Mouse (Mus musculus): ENCODE data around the gene Wdr86. TPM values are rescaled to one million over a fixed set of nuclear protein-coding genes. Genes with fewer than 3 reads are reported as not detected.

Gene Wdr86
- polyA plus RNA-seq, 1 experiment from 2014 or later: 10.3 TPM

DNA sequence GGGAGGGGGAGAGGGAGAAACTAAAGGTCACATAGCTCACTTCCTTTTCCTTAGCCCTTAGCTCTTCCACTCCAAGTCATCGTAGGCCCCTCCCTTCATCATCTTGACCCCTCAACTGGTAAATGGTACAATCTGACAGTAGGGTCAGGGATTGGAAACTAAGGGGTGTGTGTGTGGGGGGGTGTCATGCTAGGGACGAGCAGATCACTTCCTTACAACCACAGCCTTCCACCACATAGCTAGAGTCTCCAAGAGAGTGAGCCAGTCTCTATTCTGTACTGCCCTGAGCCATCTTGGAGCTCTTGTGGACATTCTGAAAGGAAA, 21.6 kb upstream of the Wdr86 start:
- 3% methylated on average over 2 of the region's 2 CpGs for WGBS
- Histone ChIP-seq H3K27ac (ENCODE audit: low read depth, low read length) (no peak overlapping the region), H3K9ac (ENCODE audit: low read length) (peak overlapping the region; percentile 83; the same call in 1 of the 2 replicates), H3K4me2 (peak overlapping the region; percentile 98), H3K27me3 (ENCODE audit: control insufficient read depth, insufficient read depth, low read length) (no peaks in the 10 kb centered on the region), H3K4me3 (ENCODE audit: low read depth, low read length) (peak overlapping the region; percentile 62), H3K4me1 (ENCODE audit: control insufficient read depth, insufficient read depth, low read length) (peaks cover 11% of the 10 kb centered on the region), H3K36me3 (ENCODE audit: control insufficient read depth, insufficient read depth, low read length) (no peaks in the 10 kb centered on the region), H3K9me3 (ENCODE audit: control insufficient read depth, low read length) (no peaks in the 10 kb centered on the region)
- DNase-seq (ENCODE audit: low spot score, missing footprints): no peak
- ATAC-seq (ENCODE audit: low FRiP score): no peak

- ATAC-seq (ENCODE audit: low FRiP score): peak; percentile 61
- peak; percentile 93 for DNase-seq (ENCODE audit: low spot score, missing footprints)
- 3% methylated on average over 25 of the region's 25 CpGs for WGBS
- peak overlapping the region; percentile 62 for H3K4me3 ChIP-seq (ENCODE audit: low read depth, low read length)
- H3K9ac ChIP-seq (ENCODE audit: low read length): peak overlapping the region; percentile 83
- H3K36me3 ChIP-seq (ENCODE audit: control insufficient read depth, insufficient read depth, low read length): no peaks in the 10 kb centered on the region
- H3K27me3 ChIP-seq (ENCODE audit: control insufficient read depth, insufficient read depth, low read length): no peaks in the 10 kb centered on the region
- no peaks in the 10 kb centered on the region for H3K9me3 ChIP-seq (ENCODE audit: control insufficient read depth, low read length)
- H3K4me2 ChIP-seq: peak overlapping the region; percentile 98
- H3K4me1 ChIP-seq (ENCODE audit: control insufficient read depth, insufficient read depth, low read length): peaks cover 11% of the 10 kb centered on the region
- H3K27ac ChIP-seq (ENCODE audit: low read depth, low read length): no peak overlapping the region; the same call in 1 of the 2 replicates
Observed at GRCm38 (mm10) chr5:24751305-24752174, 21.0 kb upstream of the Wdr86 start.

GRCm38 (mm10) chr5:24750321-24751304, 20.1 kb upstream of the Wdr86 start:
- ATAC-seq (ENCODE audit: low FRiP score) (peak; percentile 81), DNase-seq (ENCODE audit: low spot score, missing footprints) (peak; percentile 100)
- Histone ChIP-seq H3K9ac (ENCODE audit: low read length) (peak overlapping the region; percentile 83), H3K9me3 (ENCODE audit: control insufficient read depth, low read length) (no peaks in the 10 kb centered on the region), H3K27ac (ENCODE audit: low read depth, low read length) (peak overlapping the region; percentile 14; the same call in 1 of the 2 replicates), H3K4me2 (peak overlapping the region; percentile 98), H3K27me3 (ENCODE audit: control insufficient read depth, insufficient read depth, low read length) (no peaks in the 10 kb centered on the region), H3K4me3 (ENCODE audit: low read depth, low read length) (peak overlapping the region; percentile 62), H3K36me3 (ENCODE audit: control insufficient read depth, insufficient read depth, low read length) (no peaks in the 10 kb centered on the region), H3K4me1 (ENCODE audit: control insufficient read depth, insufficient read depth, low read length) (peaks cover 11% of the 10 kb centered on the region)
- WGBS: under 1% methylated on average over 51 of the region's 59 CpGs

DNA sequence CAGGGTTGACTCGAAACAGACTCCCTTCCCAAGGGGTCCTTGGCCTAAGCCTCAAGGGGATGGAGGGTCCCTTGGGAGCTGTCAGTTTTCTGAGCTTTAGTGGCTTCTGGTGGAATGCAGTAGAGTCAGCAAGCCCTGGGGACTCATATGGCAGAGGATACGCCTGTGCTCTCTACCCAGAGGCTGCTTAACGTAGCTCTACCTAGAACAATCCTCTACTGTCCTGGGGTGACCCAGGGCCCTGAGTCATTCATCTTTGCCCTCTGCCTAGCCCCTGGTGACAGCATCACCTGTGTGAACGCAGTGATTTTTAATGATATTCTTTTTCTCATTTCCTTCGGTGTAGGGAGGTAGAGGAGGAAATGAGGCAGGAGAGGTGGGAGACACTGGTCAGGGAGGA, 19.2 kb upstream of the Wdr86 start:
- WGBS: 67% methylated on average over 5 of the region's 5 CpGs
- Histone ChIP-seq H3K27ac (ENCODE audit: low read depth, low read length) (no peak overlapping the region), H3K9ac (ENCODE audit: low read length) (no peak overlapping the region)

DNA sequence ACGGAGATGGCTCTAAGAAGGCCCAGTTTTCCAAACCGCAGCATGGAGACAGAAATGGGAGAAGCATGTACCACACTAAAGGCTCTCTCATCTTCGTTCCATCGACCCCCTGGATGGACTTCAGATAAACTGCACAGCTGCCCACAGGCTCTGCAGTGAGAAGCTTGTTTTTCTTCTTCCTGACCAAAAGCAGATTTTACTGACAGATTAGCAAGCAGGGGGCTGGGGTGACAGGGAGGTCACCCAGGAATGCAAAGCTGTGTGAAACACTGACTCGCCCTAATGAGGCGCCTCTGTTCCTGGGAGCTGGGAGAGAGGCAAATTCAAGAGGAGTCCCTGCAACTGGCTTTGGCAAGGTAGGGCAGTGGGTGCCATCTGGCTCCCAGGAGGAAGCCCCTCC, 17.0 kb upstream of the Wdr86 start:
- H3K4me1 ChIP-seq (ENCODE audit: control insufficient read depth, insufficient read depth, low read length): peaks cover 11% of the 10 kb centered on the region
- no peaks in the 10 kb centered on the region for H3K9me3 ChIP-seq (ENCODE audit: control insufficient read depth, low read length)
- no peak overlapping the region for H3K9ac ChIP-seq (ENCODE audit: low read length)
- H3K27me3 ChIP-seq (ENCODE audit: control insufficient read depth, insufficient read depth, low read length): no peaks in the 10 kb centered on the region
- no peak overlapping the region for H3K4me2 ChIP-seq
- ATAC-seq (ENCODE audit: low FRiP score) (no peak), DNase-seq (ENCODE audit: low spot score, missing footprints) (peak; percentile 73)
- no peaks in the 10 kb centered on the region for H3K36me3 ChIP-seq (ENCODE audit: control insufficient read depth, insufficient read depth, low read length)
- 14% methylated on average over 6 of the region's 6 CpGs for WGBS
- no peak overlapping the region for H3K4me3 ChIP-seq (ENCODE audit: low read depth, low read length)
- H3K27ac ChIP-seq (ENCODE audit: low read depth, low read length): no peak overlapping the region

More for the DNA sequence above, 19.2 kb upstream of the Wdr86 start:
- Histone ChIP-seq H3K4me1 (ENCODE audit: control insufficient read depth, insufficient read depth, low read length) (peaks cover 11% of the 10 kb centered on the region), H3K27me3 (ENCODE audit: control insufficient read depth, insufficient read depth, low read length) (no peaks in the 10 kb centered on the region), H3K9me3 (ENCODE audit: control insufficient read depth, low read length) (no peaks in the 10 kb centered on the region), H3K4me2 (peak overlapping the region; percentile 98; the same call in 1 of the 2 replicates), H3K4me3 (ENCODE audit: low read depth, low read length) (no peak overlapping the region), H3K36me3 (ENCODE audit: control insufficient read depth, insufficient read depth, low read length) (no peaks in the 10 kb centered on the region)
- ATAC-seq (ENCODE audit: low FRiP score): no peak
- DNase-seq (ENCODE audit: low spot score, missing footprints): no peak

GRCm38 (mm10) chr5:24743956-24744355, 13.4 kb upstream of the Wdr86 start:
- 95% methylated on average over 10 of the region's 10 CpGs for WGBS
- Histone ChIP-seq H3K9ac (ENCODE audit: low read length) (no peak overlapping the region), H3K27me3 (ENCODE audit: control insufficient read depth, insufficient read depth, low read length) (no peaks in the 10 kb centered on the region), H3K9me3 (ENCODE audit: control insufficient read depth, low read length) (no peaks in the 10 kb centered on the region), H3K4me3 (ENCODE audit: low read depth, low read length) (no peak overlapping the region), H3K36me3 (ENCODE audit: control insufficient read depth, insufficient read depth, low read length) (no peaks in the 10 kb centered on the region), H3K4me1 (ENCODE audit: control insufficient read depth, insufficient read depth, low read length) (no peaks in the 10 kb centered on the region), H3K27ac (ENCODE audit: low read depth, low read length) (no peak overlapping the region), H3K4me2 (no peak overlapping the region)
- ATAC-seq (ENCODE audit: low FRiP score): no peak
- peak; percentile 1 for DNase-seq (ENCODE audit: low spot score, missing footprints)

GRCm38 (mm10) chr5:24741172-24741885, 10.8 kb upstream of the Wdr86 start:
- Histone ChIP-seq H3K9ac (ENCODE audit: low read length) (no peak overlapping the region), H3K4me2 (no peak overlapping the region), H3K9me3 (ENCODE audit: control insufficient read depth, low read length) (no peaks in the 10 kb centered on the region), H3K27ac (ENCODE audit: low read depth, low read length) (no peak overlapping the region), H3K27me3 (ENCODE audit: control insufficient read depth, insufficient read depth, low read length) (no peaks in the 10 kb centered on the region), H3K4me3 (ENCODE audit: low read depth, low read length) (no peak overlapping the region), H3K36me3 (ENCODE audit: control insufficient read depth, insufficient read depth, low read length) (no peaks in the 10 kb centered on the region), H3K4me1 (ENCODE audit: control insufficient read depth, insufficient read depth, low read length) (no peaks in the 10 kb centered on the region)
- WGBS: 77% methylated on average over 15 of the region's 15 CpGs
- DNase-seq (ENCODE audit: low spot score, missing footprints): peak; percentile 66
- ATAC-seq (ENCODE audit: low FRiP score): no peak

GRCm38 (mm10) chr5:24739141-24739753, 8.7 kb upstream of the Wdr86 start:
- Histone ChIP-seq H3K4me2 (no peak overlapping the region), H3K9me3 (ENCODE audit: control insufficient read depth, low read length) (no peaks in the 10 kb centered on the region), H3K27me3 (ENCODE audit: control insufficient read depth, insufficient read depth, low read length) (no peaks in the 10 kb centered on the region), H3K4me3 (ENCODE audit: low read depth, low read length) (no peak overlapping the region), H3K36me3 (ENCODE audit: control insufficient read depth, insufficient read depth, low read length) (no peaks in the 10 kb centered on the region), H3K9ac (ENCODE audit: low read length) (no peak overlapping the region), H3K27ac (ENCODE audit: low read depth, low read length) (no peak overlapping the region), H3K4me1 (ENCODE audit: control insufficient read depth, insufficient read depth, low read length) (no peaks in the 10 kb centered on the region)
- ATAC-seq (ENCODE audit: low FRiP score): no peak
- 71% methylated on average over 15 of the region's 15 CpGs for WGBS
- DNase-seq (ENCODE audit: low spot score, missing footprints): peak; percentile 56

Data from midbrain, embryonic 11.5 days (tissue).